Mouse (Mus musculus): ENCODE data around the gene Rab31. TPM values are rescaled to one million over a fixed set of nuclear protein-coding genes. Genes with fewer than 3 reads are reported as not detected.

Gene Rab31
- polyA plus RNA-seq, 1 experiment from 2014 or later: 81.7 TPM

- no peak overlapping the region for H3K4me2 ChIP-seq (replicated peaks)
- ATAC-seq (ENCODE audit: low FRiP score) (no peak), DNase-seq (ENCODE audit: low spot score) (no peak)
- H3K9me3 ChIP-seq (ENCODE audit: control insufficient read depth, low read length): no peaks in the 10 kb centered on the region
- no peak overlapping the region for H3K4me3 ChIP-seq (replicated peaks; ENCODE audit: low read length)
- H3K4me1 ChIP-seq (replicated peaks; ENCODE audit: control insufficient read depth, insufficient read depth, low read length): peaks cover 12% of the 10 kb centered on the region
- H3K9ac ChIP-seq: no peak overlapping the region
- H3K27me3 ChIP-seq (ENCODE audit: control insufficient read depth, insufficient read depth, low read length): no peaks in the 10 kb centered on the region
- H3K36me3 ChIP-seq (replicated peaks; ENCODE audit: control insufficient read depth, insufficient read depth): no peaks in the 10 kb centered on the region
- 36% methylated on average over 3 of the region's 3 CpGs for WGBS
- no peak overlapping the region for H3K27ac ChIP-seq
Observed at GRCm38 (mm10) chr17:65615678-65616077, 156.9 kb downstream of the Rab31 start.

GRCm38 (mm10) chr17:65614431-65614830, 158.1 kb downstream of the Rab31 start:
- peaks cover 22% of the 10 kb centered on the region for H3K4me1 ChIP-seq (replicated peaks; ENCODE audit: control insufficient read depth, insufficient read depth, low read length)
- ATAC-seq (ENCODE audit: low FRiP score) (no peak), DNase-seq (ENCODE audit: low spot score) (peak; percentile 47)
- no peaks in the 10 kb centered on the region for H3K36me3 ChIP-seq (replicated peaks; ENCODE audit: control insufficient read depth, insufficient read depth)
- peak overlapping the region; percentile 98 for H3K9ac ChIP-seq
- peak overlapping the region; percentile 100 for H3K27ac ChIP-seq
- H3K27me3 ChIP-seq (ENCODE audit: control insufficient read depth, insufficient read depth, low read length): no peaks in the 10 kb centered on the region
- H3K4me2 ChIP-seq (replicated peaks): peak overlapping the region; percentile 65
- H3K9me3 ChIP-seq (ENCODE audit: control insufficient read depth, low read length): no peaks in the 10 kb centered on the region
- peak overlapping the region; percentile 98 for H3K4me3 ChIP-seq (replicated peaks; ENCODE audit: low read length)
- WGBS: 1% methylated on average over 9 of the region's 9 CpGs

- peak; percentile 93 for ATAC-seq (ENCODE audit: low FRiP score)
- Histone ChIP-seq H3K4me3 (replicated peaks; ENCODE audit: low read length) (peak within 1 kb of the TSS; percentile 98), H3K9ac (peak within 1 kb of the TSS; percentile 98), H3K27me3 (ENCODE audit: control insufficient read depth, insufficient read depth, low read length) (no peaks in the 10 kb centered on the region), H3K4me2 (replicated peaks) (peak within 1 kb of the TSS; percentile 65), H3K4me1 (replicated peaks; ENCODE audit: control insufficient read depth, insufficient read depth, low read length) (peaks cover 29% of the 10 kb centered on the region), H3K36me3 (replicated peaks; ENCODE audit: control insufficient read depth, insufficient read depth) (no peaks in the 10 kb centered on the region), H3K9me3 (ENCODE audit: control insufficient read depth, low read length) (no peaks in the 10 kb centered on the region), H3K27ac (peak within 1 kb of the TSS; percentile 100)
- peak; percentile 99 for DNase-seq (ENCODE audit: low spot score)
- under 1% methylated on average over 81 of the region's 85 CpGs for WGBS
Observed at GRCm38 (mm10) chr17:65613463-65614412, 158.8 kb downstream of the Rab31 start, which contains the start of gene Vapa. Gene Vapa, minus strand, starts transcription at chr17:65613555.

GRCm38 (mm10) chr17:65613142-65613462, 159.4 kb downstream of the Rab31 start:
- WGBS: 1% methylated on average over 39 of the region's 42 CpGs
- no peak for DNase-seq (ENCODE audit: low spot score)
- no peaks in the 10 kb centered on the region for H3K27me3 ChIP-seq (ENCODE audit: control insufficient read depth, insufficient read depth, low read length)
- no peaks in the 10 kb centered on the region for H3K9me3 ChIP-seq (ENCODE audit: control insufficient read depth, low read length)
- H3K4me2 ChIP-seq (replicated peaks): peak overlapping the region; percentile 60
- peak; percentile 64 for ATAC-seq (ENCODE audit: low FRiP score)
- H3K4me1 ChIP-seq (replicated peaks; ENCODE audit: control insufficient read depth, insufficient read depth, low read length): peaks cover 35% of the 10 kb centered on the region
- H3K9ac ChIP-seq: peak overlapping the region; percentile 98
- H3K36me3 ChIP-seq (replicated peaks; ENCODE audit: control insufficient read depth, insufficient read depth): no peaks in the 10 kb centered on the region
- peak overlapping the region; percentile 98 for H3K4me3 ChIP-seq (replicated peaks; ENCODE audit: low read length)
- H3K27ac ChIP-seq: peak overlapping the region; percentile 100

- no peak for DNase-seq (ENCODE audit: low spot score)
Observed at GRCm38 (mm10) chr17:65612391-65613141, 160.0 kb downstream of the Rab31 start.

GRCm38 (mm10) chr17:65611721-65612120, 160.8 kb downstream of the Rab31 start:
- 13% methylated on average over 4 of the region's 4 CpGs for WGBS

More at GRCm38 (mm10) chr17:65612391-65613141, 160.0 kb downstream of the Rab31 start:
- under 1% methylated on average over 70 of the region's 91 CpGs for WGBS
- Histone ChIP-seq H3K9ac (peak overlapping the region; percentile 98), H3K9me3 (ENCODE audit: control insufficient read depth, low read length) (no peaks in the 10 kb centered on the region), H3K4me1 (replicated peaks; ENCODE audit: control insufficient read depth, insufficient read depth, low read length) (peaks cover 40% of the 10 kb centered on the region), H3K4me3 (replicated peaks; ENCODE audit: low read length) (peak overlapping the region; percentile 98), H3K27me3 (ENCODE audit: control insufficient read depth, insufficient read depth, low read length) (no peaks in the 10 kb centered on the region), H3K27ac (peak overlapping the region; percentile 100), H3K4me2 (replicated peaks) (peak overlapping the region; percentile 60), H3K36me3 (replicated peaks; ENCODE audit: control insufficient read depth, insufficient read depth) (no peaks in the 10 kb centered on the region)
- peak; percentile 22 for ATAC-seq (ENCODE audit: low FRiP score)

GRCm38 (mm10) chr17:65608743-65609142, 163.8 kb downstream of the Rab31 start:
- ATAC-seq (ENCODE audit: low FRiP score) (no peak), DNase-seq (ENCODE audit: low spot score) (no peak)
- Histone ChIP-seq H3K4me3 (replicated peaks; ENCODE audit: low read length) (no peak overlapping the region), H3K36me3 (replicated peaks; ENCODE audit: control insufficient read depth, insufficient read depth) (no peaks in the 10 kb centered on the region), H3K9me3 (ENCODE audit: control insufficient read depth, low read length) (no peaks in the 10 kb centered on the region), H3K4me1 (replicated peaks; ENCODE audit: control insufficient read depth, insufficient read depth, low read length) (peaks cover 41% of the 10 kb centered on the region), H3K27ac (no peak overlapping the region), H3K27me3 (ENCODE audit: control insufficient read depth, insufficient read depth, low read length) (no peaks in the 10 kb centered on the region), H3K4me2 (replicated peaks) (no peak overlapping the region), H3K9ac (no peak overlapping the region)
- WGBS: 83% methylated on average over 5 of the region's 5 CpGs

More at GRCm38 (mm10) chr17:65611721-65612120, 160.8 kb downstream of the Rab31 start:
- Histone ChIP-seq H3K9me3 (ENCODE audit: control insufficient read depth, low read length) (no peaks in the 10 kb centered on the region), H3K4me3 (replicated peaks; ENCODE audit: low read length) (peak overlapping the region; percentile 98), H3K27me3 (ENCODE audit: control insufficient read depth, insufficient read depth, low read length) (no peaks in the 10 kb centered on the region), H3K27ac (no peak overlapping the region), H3K36me3 (replicated peaks; ENCODE audit: control insufficient read depth, insufficient read depth) (no peaks in the 10 kb centered on the region), H3K4me1 (replicated peaks; ENCODE audit: control insufficient read depth, insufficient read depth, low read length) (peaks cover 41% of the 10 kb centered on the region), H3K4me2 (replicated peaks) (peak overlapping the region; percentile 60), H3K9ac (peak overlapping the region; percentile 98)
- ATAC-seq (ENCODE audit: low FRiP score): no peak
- DNase-seq (ENCODE audit: low spot score): no peak

GRCm38 (mm10) chr17:65608312-65608687, 164.3 kb downstream of the Rab31 start:
- H3K4me3 ChIP-seq (replicated peaks; ENCODE audit: low read length): no peak overlapping the region
- peaks cover 41% of the 10 kb centered on the region for H3K4me1 ChIP-seq (replicated peaks; ENCODE audit: control insufficient read depth, insufficient read depth, low read length)

More at GRCm38 (mm10) chr17:65608312-65608687, 164.3 kb downstream of the Rab31 start:
- Histone ChIP-seq H3K4me2 (replicated peaks) (no peak overlapping the region), H3K9me3 (ENCODE audit: control insufficient read depth, low read length) (no peaks in the 10 kb centered on the region), H3K27me3 (ENCODE audit: control insufficient read depth, insufficient read depth, low read length) (no peaks in the 10 kb centered on the region), H3K36me3 (replicated peaks; ENCODE audit: control insufficient read depth, insufficient read depth) (no peaks in the 10 kb centered on the region), H3K9ac (no peak overlapping the region), H3K27ac (no peak overlapping the region)
- DNase-seq (ENCODE audit: low spot score) (no peak), ATAC-seq (ENCODE audit: low FRiP score) (no peak)
- 84% methylated on average over 2 of the region's 2 CpGs for WGBS

Measured in hindbrain, embryonic 14.5 days (tissue).